Mouse (Mus musculus): ENCODE results near the gene Ralgps1. TPM values are rescaled to one million over a fixed set of nuclear protein-coding genes. Genes with fewer than 3 reads are reported as not detected.
A peak's percentile ranks its signal among the peaks of the same experiment; 100 is the strongest.

The Ralgps1 gene
- polyA plus RNA-seq, 1 experiment from 2014 or later = 1.8 TPM

DNA sequence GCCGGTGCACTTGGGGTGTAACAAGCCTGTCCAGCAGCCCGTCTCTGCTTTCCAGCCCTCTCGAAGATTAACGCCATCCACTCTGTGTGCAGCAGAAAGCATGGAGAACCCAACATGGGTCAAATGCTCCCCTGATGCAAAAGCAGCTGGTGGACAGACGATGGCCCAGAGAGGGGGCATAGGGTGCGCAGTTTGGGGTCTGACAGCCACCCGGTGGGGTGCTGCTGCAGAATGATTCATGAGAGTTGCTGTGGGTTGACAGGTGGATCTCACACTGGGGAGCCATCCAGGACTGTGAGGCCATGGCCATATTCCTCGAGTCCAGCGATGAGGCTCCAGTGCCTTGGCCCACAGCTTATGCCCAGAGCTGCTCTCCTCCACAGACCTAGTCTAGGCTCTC is 234.0 kb downstream of the Ralgps1 start:
- H3K27ac ChIP-seq (ENCODE audit: low read length) = no peak overlapping the region
- no peak overlapping the region for H3K4me2 ChIP-seq (replicated peaks; ENCODE audit: low read depth, low read length)
- H3K36me3 ChIP-seq (ENCODE audit: insufficient read depth, low read length) = no peaks in the 10 kb centered on the region
- H3K9me3 ChIP-seq (ENCODE audit: low read length) = no peaks in the 10 kb centered on the region
- WGBS = 86% methylated on average over 9 of the region's 9 CpGs
- TF ChIP-seq EP300 (IDR thresholded peaks at IDR 0.05) (no peak), CTCF (IDR thresholded peaks at IDR 0.05) (no peak)
- no peaks in the 10 kb centered on the region for H3K4me1 ChIP-seq (ENCODE audit: insufficient read depth, low read depth, low read length)
- no peaks in the 10 kb centered on the region for H3K27me3 ChIP-seq (replicated peaks; ENCODE audit: insufficient read depth, low read length)
- no peak overlapping the region for H3K9ac ChIP-seq (replicated peaks; ENCODE audit: low read depth)
- DNase-seq (ENCODE audit: low spot score) (no peak), ATAC-seq (no peak)
- no peak overlapping the region for H3K4me3 ChIP-seq (ENCODE audit: low read depth, low read length)

DNA sequence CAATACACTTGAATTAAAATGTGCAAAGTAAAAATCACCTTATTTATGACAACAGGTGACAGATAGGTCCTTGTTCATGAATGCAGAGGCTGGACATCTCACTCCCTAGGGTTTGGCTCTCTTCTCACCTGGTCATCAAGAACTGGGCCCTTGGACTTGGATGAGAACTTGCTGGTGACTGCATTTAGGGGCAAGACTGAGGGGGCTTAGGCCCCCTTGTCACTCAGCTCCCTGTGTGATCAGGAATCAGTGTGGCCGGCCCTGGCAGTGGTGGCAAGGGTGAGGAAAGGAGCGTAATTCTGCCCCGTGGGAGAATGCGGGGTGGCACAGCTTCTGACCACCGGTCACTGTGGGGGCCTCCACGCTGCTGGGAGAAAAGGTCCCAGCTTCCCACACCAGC is 234.9 kb downstream of the Ralgps1 start:
- DNase-seq (ENCODE audit: low spot score) (no peak), ATAC-seq (no peak)
- Histone ChIP-seq H3K4me1 (ENCODE audit: insufficient read depth, low read depth, low read length) (no peaks in the 10 kb centered on the region), H3K4me2 (replicated peaks; ENCODE audit: low read depth, low read length) (no peak overlapping the region), H3K9me3 (ENCODE audit: low read length) (no peaks in the 10 kb centered on the region), H3K27ac (ENCODE audit: low read length) (no peak overlapping the region), H3K36me3 (ENCODE audit: insufficient read depth, low read length) (no peaks in the 10 kb centered on the region), H3K27me3 (replicated peaks; ENCODE audit: insufficient read depth, low read length) (no peaks in the 10 kb centered on the region), H3K9ac (replicated peaks; ENCODE audit: low read depth) (no peak overlapping the region), H3K4me3 (ENCODE audit: low read depth, low read length) (no peak overlapping the region)
- no peak for TF ChIP-seq EP300 (IDR thresholded peaks at IDR 0.05)
- TF ChIP-seq CTCF (IDR thresholded peaks at IDR 0.05) = no peak
- 81% methylated on average over 6 of the region's 6 CpGs for WGBS

DNA sequence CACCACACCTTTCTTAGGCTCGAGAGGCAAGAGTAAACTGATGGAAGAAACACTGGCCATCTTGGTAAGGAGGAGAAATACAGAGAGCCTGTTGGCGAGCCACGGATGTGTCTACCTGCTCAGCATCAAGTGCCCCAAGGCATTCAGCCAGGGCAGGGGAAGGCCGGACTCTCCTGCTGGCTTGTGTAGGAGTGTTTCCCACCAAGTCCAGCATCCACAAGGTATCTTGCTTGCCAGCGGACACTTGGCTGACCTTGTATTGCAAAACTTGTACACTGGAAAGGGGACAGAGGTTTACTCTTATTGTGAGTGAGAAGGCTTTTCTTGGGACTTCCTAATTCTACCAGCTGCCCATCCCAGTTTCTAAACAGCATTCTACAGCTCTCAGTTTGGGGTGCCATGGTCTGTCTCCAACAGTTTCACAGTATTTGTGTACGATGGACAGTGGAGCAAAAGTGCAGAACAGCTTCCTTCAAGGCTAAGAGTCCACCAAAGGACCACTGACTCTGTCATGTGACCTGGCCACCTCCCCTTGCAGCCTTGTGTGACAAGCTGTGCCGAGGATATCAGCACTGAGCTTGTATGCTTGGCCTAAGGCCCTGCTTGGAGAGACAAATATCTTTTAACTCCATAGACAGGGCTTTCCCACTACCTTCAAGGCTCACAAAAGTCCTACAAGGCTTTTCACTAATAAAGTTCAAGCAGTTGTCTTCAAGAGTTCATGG is 236.4 kb downstream of the Ralgps1 start:
- H3K9me3 ChIP-seq (ENCODE audit: low read length) = no peaks in the 10 kb centered on the region
- 60% methylated on average over 7 of the region's 7 CpGs for WGBS
- no peak overlapping the region for H3K27ac ChIP-seq (ENCODE audit: low read length)
- no peaks in the 10 kb centered on the region for H3K36me3 ChIP-seq (ENCODE audit: insufficient read depth, low read length)
- no peak overlapping the region for H3K4me3 ChIP-seq (ENCODE audit: low read depth, low read length)
- peaks cover 1% of the 10 kb centered on the region; the same call in 1 of the 2 replicates for H3K4me1 ChIP-seq (ENCODE audit: insufficient read depth, low read depth, low read length)
- no peak for DNase-seq (ENCODE audit: low spot score)
- no peak overlapping the region for H3K9ac ChIP-seq (replicated peaks; ENCODE audit: low read depth)
- H3K4me2 ChIP-seq (replicated peaks; ENCODE audit: low read depth, low read length) = no peak overlapping the region
- no peak for TF ChIP-seq CTCF (IDR thresholded peaks at IDR 0.05)
- TF ChIP-seq EP300 (IDR thresholded peaks at IDR 0.05) = no peak
- no peaks in the 10 kb centered on the region for H3K27me3 ChIP-seq (replicated peaks; ENCODE audit: insufficient read depth, low read length)
- no peak for ATAC-seq

DNA sequence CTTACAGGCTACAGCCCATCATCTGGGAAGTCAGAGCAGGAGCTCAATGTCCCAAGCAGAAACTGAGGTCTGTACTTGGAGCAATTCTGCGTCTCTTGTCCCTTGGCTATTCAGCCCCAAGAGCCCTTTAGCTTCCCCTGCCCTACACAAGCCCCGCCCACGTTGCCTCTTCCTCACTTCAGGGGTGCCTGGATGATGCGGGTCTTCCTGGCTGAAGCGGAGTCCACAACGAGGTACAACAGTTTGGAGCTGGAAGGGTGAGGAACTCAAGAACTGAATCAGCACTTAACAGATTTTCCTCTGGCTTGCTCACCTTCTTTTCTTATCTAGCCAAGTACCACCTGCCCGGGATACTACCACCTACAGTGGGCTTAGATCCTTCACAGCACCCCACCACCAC is 239.0 kb downstream of the Ralgps1 start:
- DNase-seq (ENCODE audit: low spot score) = no peak
- Histone ChIP-seq H3K9me3 (ENCODE audit: low read length) (no peaks in the 10 kb centered on the region), H3K27ac (ENCODE audit: low read length) (no peak overlapping the region), H3K4me1 (ENCODE audit: insufficient read depth, low read depth, low read length) (peaks cover 6% of the 10 kb centered on the region; the same call in 1 of the 2 replicates), H3K9ac (replicated peaks; ENCODE audit: low read depth) (no peak overlapping the region), H3K36me3 (ENCODE audit: insufficient read depth, low read length) (no peaks in the 10 kb centered on the region), H3K27me3 (replicated peaks; ENCODE audit: insufficient read depth, low read length) (0 out of 2 replicates have a peak, but pooled peaks cover 4% of the 10 kb centered on the region), H3K4me3 (ENCODE audit: low read depth, low read length) (no peak overlapping the region), H3K4me2 (replicated peaks; ENCODE audit: low read depth, low read length) (no peak overlapping the region)
- no peak for ATAC-seq
- WGBS = 11% methylated on average over 7 of the region's 7 CpGs
- TF ChIP-seq EP300 (IDR thresholded peaks at IDR 0.05) (no peak), CTCF (IDR thresholded peaks at IDR 0.05) (no peak)

DNA sequence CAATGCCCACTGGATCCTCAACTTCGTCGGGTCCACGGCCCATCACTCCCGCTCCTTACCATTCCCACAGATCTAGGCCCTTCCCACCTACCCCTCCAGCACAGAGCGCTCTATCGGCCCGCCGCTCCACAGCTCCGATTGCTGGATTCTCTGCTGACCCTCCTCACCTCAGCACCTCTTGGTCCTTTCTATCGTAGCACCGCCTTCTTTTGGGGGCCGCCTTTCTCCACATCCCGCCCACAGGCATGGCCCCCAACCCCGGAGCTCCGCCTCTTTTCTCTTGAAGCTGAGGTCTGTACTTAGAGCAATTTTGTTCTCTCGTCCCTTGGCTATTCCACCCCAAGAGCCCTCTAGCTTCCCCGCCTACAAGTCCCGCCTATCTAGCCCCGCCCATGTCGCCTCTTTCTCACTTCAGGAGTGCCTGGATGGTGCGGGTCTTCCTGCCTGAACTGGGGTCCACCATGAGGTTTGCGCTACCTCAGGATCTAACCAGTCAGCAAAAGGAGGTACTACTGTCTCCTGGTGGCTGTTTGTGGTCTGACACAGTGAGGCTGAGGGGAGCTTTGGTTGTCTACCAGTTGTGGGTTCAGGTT is 239.7 kb downstream of the Ralgps1 start, which contains the start of gene Garnl3:
Gene Garnl3 (minus strand): TSS at position 155 of the 593 bp plus-strand sequence.
- no peaks in the 10 kb centered on the region for H3K36me3 ChIP-seq (ENCODE audit: insufficient read depth, low read length)
- no peaks in the 10 kb centered on the region for H3K9me3 ChIP-seq (ENCODE audit: low read length)
- 0 out of 2 replicates have a peak, but pooled peaks cover 4% of the 10 kb centered on the region for H3K27me3 ChIP-seq (replicated peaks; ENCODE audit: insufficient read depth, low read length)
- DNase-seq (ENCODE audit: low spot score) (peak; percentile 87), ATAC-seq (peak; percentile 3)
- TF ChIP-seq EP300 (IDR thresholded peaks at IDR 0.05) (0 out of 2 replicates have a peak, but pooled peaks have one; percentile 0), CTCF (IDR thresholded peaks at IDR 0.05) (peak; percentile 90)
- 1% methylated on average over 22 of the region's 22 CpGs for WGBS
- peak within 1 kb of the TSS; percentile 54; the same call in 1 of the 2 replicates for H3K27ac ChIP-seq (ENCODE audit: low read length)
- peak within 1 kb of the TSS; percentile 65 for H3K4me3 ChIP-seq (ENCODE audit: low read depth, low read length)
- no peak within 1 kb of the TSS for H3K9ac ChIP-seq (replicated peaks; ENCODE audit: low read depth)
- peaks cover 6% of the 10 kb centered on the region; the same call in 1 of the 2 replicates for H3K4me1 ChIP-seq (ENCODE audit: insufficient read depth, low read depth, low read length)
- H3K4me2 ChIP-seq (replicated peaks; ENCODE audit: low read depth, low read length) = peak within 1 kb of the TSS; percentile 99
